Mouse (Mus musculus): Measurements from ENCODE around the gene Slc7a1. TPM values are rescaled to one million over a fixed set of nuclear protein-coding genes. Genes with fewer than 3 reads are reported as not detected.

Gene Slc7a1
- polyA plus RNA-seq, 1 experiment from 2014 or later = 21.8 TPM

Other genes with a start within 250 kb of the Slc7a1 start
- gene Ubl3, start 152.9 kb upstream of the Slc7a1 start, polyA plus RNA-seq (2016; fragmentation: Nextera tagmentation; extraction: Ambion mirVana) = 106 TPM in 2 replicates